Mouse (Mus musculus): ENCODE measurements around the gene Adh7.

DNA sequence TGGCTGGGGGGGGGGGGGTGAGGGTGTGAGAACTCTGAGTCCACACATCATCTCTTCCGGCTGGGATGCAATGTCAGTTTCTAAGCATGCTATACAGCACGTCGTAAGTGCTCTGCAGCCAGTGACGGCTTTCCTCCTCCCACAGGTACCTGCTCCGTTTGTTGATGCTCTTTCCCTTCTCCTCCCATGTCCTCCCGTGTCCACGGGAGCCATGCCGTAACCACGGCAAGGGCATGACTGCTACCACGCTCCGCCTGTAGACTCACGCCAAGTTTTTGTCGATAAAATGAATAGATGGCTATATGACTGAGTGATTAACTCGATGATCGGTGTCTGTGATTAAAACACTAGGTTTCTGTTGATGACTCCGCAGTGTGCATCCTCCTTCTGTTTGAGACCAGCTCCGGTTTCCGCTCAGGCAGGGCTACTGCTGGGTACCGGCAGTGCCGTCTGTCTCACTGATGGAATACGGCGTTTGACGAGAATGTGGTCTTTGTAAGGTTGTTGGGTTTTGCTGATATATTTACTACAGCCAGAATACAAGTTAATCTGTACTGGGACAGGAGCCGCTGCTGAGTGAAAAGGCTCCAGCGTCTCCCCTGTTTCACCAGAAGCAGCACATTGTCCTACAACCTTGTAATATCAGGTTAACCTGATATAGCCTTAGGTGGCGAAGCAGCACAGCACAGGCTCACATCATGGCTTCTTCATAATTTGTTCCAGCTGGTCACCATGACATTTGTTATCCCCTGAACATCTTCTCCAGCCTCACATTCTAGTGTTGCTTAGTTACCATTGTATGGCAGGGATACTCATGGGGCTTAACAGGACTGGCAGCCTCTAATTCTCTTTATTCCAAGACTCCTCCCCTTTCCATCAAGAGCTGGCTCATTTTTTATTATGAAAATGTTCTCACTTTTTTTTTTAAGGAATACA, 31.3 kb upstream of the Adh7 start:
- TF ChIP-seq E2F4 (IDR thresholded peaks at IDR 0.05; ENCODE audit: insufficient read depth) (no peak), POLR2A (IDR thresholded peaks at IDR 0.05; ENCODE audit: insufficient read length, low read depth) (no peak), TCF12 (IDR thresholded peaks at IDR 0.05; ENCODE audit: insufficient read depth, poor library complexity, severe bottlenecking) (no peak), MAX (IDR thresholded peaks at IDR 0.05; ENCODE audit: low read depth) (no peak)
